Mouse (Mus musculus) stomach, embryonic 16.5 days (tissue): ENCODE measurements around the gene Med12l. TPM values are rescaled to one million over a fixed set of nuclear protein-coding genes. Genes with fewer than 3 reads are reported as not detected.
A peak's percentile ranks its signal among the peaks of the same experiment; 100 is the strongest.

Source experiments
- ATAC-seq: fragments of 200-750 bp; cut with Nextera tagmentation; 2 replicates; pipeline ENCODE4 v1.8.0; 2017; ENCODE audit warnings: moderate number of reproducible peaks, moderate TSS enrichment; ENCODE audit not compliant: insufficient read depth, low FRiP score
- H3K27ac ChIP-seq: fragments of 300-500 bp; sonication (generic); 2 replicates; pipeline ENCODE4 v1.5.1; 2014; ENCODE audit warnings: low read length
- H3K27me3 ChIP-seq: fragments of 300-500 bp; sonication (generic); 2 replicates; pipeline ENCODE4 v1.6.1; 2014; ENCODE audit warnings: low read length, control low read depth, mixed read lengths; ENCODE audit not compliant: control insufficient read depth, insufficient read depth
- H3K36me3 ChIP-seq: fragments of 300-500 bp; sonication (generic); 2 replicates; pipeline ENCODE4 v1.6.1; 2014; ENCODE audit warnings: low read length; ENCODE audit not compliant: control insufficient read depth, insufficient read depth
- H3K4me1 ChIP-seq: fragments of 300-500 bp; sonication (generic); 2 replicates; pipeline ENCODE4 v1.6.1; 2014; ENCODE audit warnings: low read length, control low read depth, mixed read lengths; ENCODE audit not compliant: control insufficient read depth, insufficient read depth
- H3K4me2 ChIP-seq: fragments of 300-500 bp; sonication (generic); 2 replicates; pipeline ENCODE4 v1.6.1; 2014; ENCODE audit warnings: low read depth, low read length, mixed read lengths
- H3K4me3 ChIP-seq: fragments of 300-500 bp; sonication (generic); replicated peaks from 2 replicates; pipeline ENCODE4 v1.5.1; 2014; ENCODE audit warnings: mild to moderate bottlenecking, low read length
- H3K9ac ChIP-seq: fragments of 300-500 bp; sonication (generic); 2 replicates; pipeline ENCODE4 v1.6.1; 2014; ENCODE audit warnings: low read length
- H3K9me3 ChIP-seq: fragments of 300-500 bp; sonication (generic); replicated peaks from 2 replicates; pipeline ENCODE4 v1.6.1; 2016; ENCODE audit warnings: low read length, control low read depth; ENCODE audit not compliant: control insufficient read depth
- WGBS: fragments of 180-500 bp; shearing (Covaris S2); extraction: QIAGEN DNeasy Blood & Tissue Kit; methylation state at CpG from one replicate; pipeline ENCODE4 v1.1.7; 2014; 5-methylcytosine and 5-hydroxymethylcytosine counted together
- polyA plus RNA-seq: library from polyadenylated mRNA; unstranded; fragments of >200 nt; fragmentation: Nextera tagmentation; extraction: Ambion mirVana; gene quantifications from 2 replicates; pipeline ENCODE4 v1.2.1, GENCODE M21; 2015

The Med12l gene
- polyA plus RNA-seq = 1.2 and 1.4 TPM in 2 replicates

- peaks cover 7% of the 10 kb centered on the region; the same call in 1 of the 2 replicates for H3K4me1 ChIP-seq
- no peaks in the 10 kb centered on the region for H3K36me3 ChIP-seq
- H3K27me3 ChIP-seq = peaks cover 23% of the 10 kb centered on the region
- no peaks in the 10 kb centered on the region for H3K9me3 ChIP-seq
- H3K4me3 ChIP-seq = peak within 1 kb of the TSS; percentile 73
- ATAC-seq = peak; percentile 75
- peak within 1 kb of the TSS; percentile 99 for H3K4me2 ChIP-seq
- WGBS = under 1% methylated on average over 69 of the region's 69 CpGs
- peak within 1 kb of the TSS; percentile 80 for H3K27ac ChIP-seq
- peak within 1 kb of the TSS; percentile 76 for H3K9ac ChIP-seq
Measured at GRCm38 (mm10) chr3:59005271-59005995, at the start of gene Med12l. Gene Med12l, plus strand, starts transcription at chr3:59005825.

GRCm38 (mm10) chr3:58961166-58961565 is 44.5 kb upstream of the Med12l start:
- H3K4me2 ChIP-seq = no peak overlapping the region
- WGBS = 86% methylated on average over 1 of the region's 1 CpGs
- no peaks in the 10 kb centered on the region for H3K36me3 ChIP-seq

DNA sequence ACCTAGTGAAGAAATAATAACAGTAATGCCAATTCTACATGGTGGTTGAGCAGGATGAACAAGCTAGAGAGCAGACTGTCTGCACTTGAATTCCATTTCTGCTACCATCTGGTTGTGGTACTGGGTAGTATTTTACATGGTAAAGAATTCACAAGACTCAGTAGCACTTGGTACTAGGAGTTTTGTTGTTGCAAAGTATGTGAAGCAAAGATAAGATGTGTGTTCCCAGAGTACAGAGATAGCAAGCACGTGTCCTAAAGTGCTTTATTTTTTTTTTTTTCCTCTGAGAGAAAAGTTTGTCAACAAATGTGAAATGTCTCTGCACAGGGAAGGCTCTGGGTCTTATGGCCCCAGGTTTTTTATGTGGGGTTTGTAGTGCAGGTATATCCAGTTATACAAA is 28.2 kb upstream of the Med12l start:
- Histone ChIP-seq H3K36me3 (no peaks in the 10 kb centered on the region), H3K9me3 (no peaks in the 10 kb centered on the region), H3K4me1 (no peaks in the 10 kb centered on the region), H3K27me3 (no peaks in the 10 kb centered on the region), H3K4me2 (no peak overlapping the region), H3K4me3 (no peak overlapping the region), H3K9ac (no peak overlapping the region), H3K27ac (no peak overlapping the region)
- ATAC-seq = no peak
- 46% methylated on average over 1 of the region's 1 CpGs for WGBS

More at GRCm38 (mm10) chr3:58961166-58961565, 44.5 kb upstream of the Med12l start:
- no peak for ATAC-seq
- H3K4me1 ChIP-seq = no peaks in the 10 kb centered on the region
- H3K27me3 ChIP-seq = no peaks in the 10 kb centered on the region
- H3K4me3 ChIP-seq = no peak overlapping the region
- H3K9ac ChIP-seq = no peak overlapping the region
- H3K27ac ChIP-seq = no peak overlapping the region
- no peaks in the 10 kb centered on the region for H3K9me3 ChIP-seq

GRCm38 (mm10) chr3:58977906-58978622 is 27.6 kb upstream of the Med12l start:
- Histone ChIP-seq H3K9ac (no peak overlapping the region), H3K9me3 (no peaks in the 10 kb centered on the region), H3K4me2 (no peak overlapping the region), H3K27ac (no peak overlapping the region), H3K36me3 (no peaks in the 10 kb centered on the region), H3K4me3 (no peak overlapping the region), H3K4me1 (0 out of 2 replicates have a peak, but pooled peaks cover 1% of the 10 kb centered on the region), H3K27me3 (no peaks in the 10 kb centered on the region)
- no peak for ATAC-seq
- WGBS = 88% methylated on average over 7 of the region's 7 CpGs

DNA sequence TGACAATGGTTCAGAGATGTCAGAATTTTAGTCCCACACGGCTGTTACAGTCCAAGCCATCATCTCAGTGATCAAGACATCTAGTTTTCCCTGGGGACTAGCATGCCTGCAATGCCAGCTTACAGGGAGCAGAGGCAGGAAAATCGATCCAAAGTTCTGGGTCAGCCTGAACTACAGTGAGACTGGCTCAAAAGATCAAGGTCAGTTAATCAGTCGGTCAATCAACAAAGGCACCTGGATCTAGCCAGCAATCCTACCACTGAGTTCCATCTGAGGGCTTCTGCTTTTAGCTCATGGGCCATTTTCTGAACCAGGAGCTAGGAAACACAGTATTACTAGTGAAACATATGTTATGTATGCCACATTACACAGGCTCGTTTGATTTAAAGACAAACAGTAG is 25.0 kb upstream of the Med12l start:
- Histone ChIP-seq H3K36me3 (no peaks in the 10 kb centered on the region), H3K27me3 (no peaks in the 10 kb centered on the region), H3K9ac (no peak overlapping the region), H3K4me3 (no peak overlapping the region), H3K4me1 (0 out of 2 replicates have a peak, but pooled peaks cover 4% of the 10 kb centered on the region), H3K4me2 (no peak overlapping the region), H3K27ac (no peak overlapping the region), H3K9me3 (no peaks in the 10 kb centered on the region)
- WGBS = 60% methylated on average over 4 of the region's 4 CpGs
- ATAC-seq = no peak

DNA sequence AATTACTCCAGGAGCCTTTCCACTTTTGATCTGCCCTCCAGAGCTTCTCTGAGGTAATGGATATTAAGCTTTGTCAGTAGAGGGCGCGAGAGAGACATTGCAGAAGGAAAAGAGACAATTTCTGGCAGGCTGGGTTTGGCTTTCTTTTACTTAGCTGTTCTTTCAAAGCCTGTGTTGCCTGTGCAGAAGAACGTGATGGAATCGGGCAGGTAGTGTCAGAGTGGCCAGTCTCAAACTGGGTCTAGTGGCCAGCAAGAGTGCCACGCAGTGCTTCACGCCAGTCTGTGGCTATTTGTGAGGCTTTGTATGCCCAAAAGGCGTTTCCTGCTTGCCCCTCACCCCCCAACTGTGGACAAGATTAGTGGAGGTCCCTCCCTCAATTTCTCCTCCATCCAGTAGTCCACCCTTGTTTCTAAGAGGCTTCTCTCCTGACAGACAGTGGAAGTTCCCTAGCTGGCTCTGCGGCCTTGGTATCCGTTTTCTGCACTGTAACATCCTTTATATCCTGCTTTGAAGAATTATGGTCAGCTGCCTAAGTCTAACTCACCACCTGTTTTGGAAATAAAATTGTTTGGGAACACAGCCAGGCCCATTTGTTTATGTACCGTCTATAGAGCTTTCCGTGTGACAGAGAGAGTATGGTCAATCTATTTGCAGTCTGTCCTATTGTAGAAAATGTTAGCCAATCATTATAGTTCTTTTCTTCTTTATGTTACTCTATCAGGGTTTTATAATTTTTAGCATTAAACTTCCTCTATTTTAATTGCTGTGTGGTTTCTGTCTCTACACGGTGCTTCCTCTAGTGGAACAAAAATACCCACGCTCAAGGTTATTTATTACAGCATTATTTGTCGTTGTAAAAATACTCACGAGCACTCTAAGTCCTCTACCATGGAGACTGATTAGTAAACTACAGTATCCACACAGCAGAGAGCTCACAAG is 22.5 kb upstream of the Med12l start:
- WGBS = 35% methylated on average over 15 of the region's 15 CpGs
- peaks cover 7% of the 10 kb centered on the region; the same call in 1 of the 2 replicates for H3K27me3 ChIP-seq
- peak overlapping the region; percentile 25; the same call in 1 of the 2 replicates for H3K4me2 ChIP-seq

DNA sequence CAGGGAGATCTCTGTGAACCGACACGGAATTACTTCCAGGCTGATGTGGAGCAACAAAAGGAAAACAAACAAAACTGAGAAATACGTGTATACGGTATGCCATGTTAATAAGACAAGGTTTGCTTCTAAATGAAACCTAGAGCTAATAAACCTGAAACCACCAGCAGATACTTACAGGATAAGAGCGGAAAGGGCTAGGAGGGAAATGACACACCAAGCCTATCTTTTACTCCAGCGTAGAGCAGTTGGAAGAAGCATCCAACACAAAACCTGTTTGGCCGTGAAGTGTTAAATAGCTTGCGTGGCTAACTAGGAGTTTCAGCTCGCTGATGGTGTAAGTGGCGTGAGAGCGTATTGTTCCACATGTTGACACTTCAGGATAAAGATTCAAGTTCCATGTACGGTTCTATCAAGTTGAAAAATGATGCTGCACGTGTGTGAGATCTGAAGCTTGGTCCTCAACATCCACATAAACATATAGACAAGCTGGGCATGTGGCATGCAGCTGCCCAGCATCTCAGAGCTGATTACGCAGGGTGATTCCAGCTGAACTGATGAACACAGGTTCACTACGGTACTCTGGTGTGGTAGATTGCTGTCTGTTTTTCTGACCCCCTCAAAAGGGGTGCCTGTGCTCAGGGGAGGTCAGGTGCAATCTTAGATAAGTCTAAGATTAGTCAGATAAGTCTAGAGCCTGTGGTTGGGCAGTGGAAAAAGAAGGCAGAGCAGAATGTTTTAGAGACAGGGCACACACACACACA is 21.6 kb upstream of the Med12l start:
- H3K4me3 ChIP-seq = no peak overlapping the region
- H3K9ac ChIP-seq = no peak overlapping the region
- H3K4me2 ChIP-seq = no peak overlapping the region
- no peak overlapping the region for H3K27ac ChIP-seq
- H3K9me3 ChIP-seq = no peaks in the 10 kb centered on the region
- 0 out of 2 replicates have a peak, but pooled peaks cover 4% of the 10 kb centered on the region for H3K4me1 ChIP-seq
- WGBS = 67% methylated on average over 15 of the region's 15 CpGs
- H3K36me3 ChIP-seq = no peaks in the 10 kb centered on the region
- peaks cover 7% of the 10 kb centered on the region; the same call in 1 of the 2 replicates for H3K27me3 ChIP-seq
- ATAC-seq = no peak

More for the DNA sequence above, 22.5 kb upstream of the Med12l start:
- H3K36me3 ChIP-seq = no peaks in the 10 kb centered on the region
- H3K4me3 ChIP-seq = no peak overlapping the region
- no peak for ATAC-seq
- no peaks in the 10 kb centered on the region for H3K9me3 ChIP-seq
- H3K27ac ChIP-seq = no peak overlapping the region
- H3K9ac ChIP-seq = peak overlapping the region; percentile 39; the same call in 1 of the 2 replicates
- 0 out of 2 replicates have a peak, but pooled peaks cover 4% of the 10 kb centered on the region for H3K4me1 ChIP-seq

DNA sequence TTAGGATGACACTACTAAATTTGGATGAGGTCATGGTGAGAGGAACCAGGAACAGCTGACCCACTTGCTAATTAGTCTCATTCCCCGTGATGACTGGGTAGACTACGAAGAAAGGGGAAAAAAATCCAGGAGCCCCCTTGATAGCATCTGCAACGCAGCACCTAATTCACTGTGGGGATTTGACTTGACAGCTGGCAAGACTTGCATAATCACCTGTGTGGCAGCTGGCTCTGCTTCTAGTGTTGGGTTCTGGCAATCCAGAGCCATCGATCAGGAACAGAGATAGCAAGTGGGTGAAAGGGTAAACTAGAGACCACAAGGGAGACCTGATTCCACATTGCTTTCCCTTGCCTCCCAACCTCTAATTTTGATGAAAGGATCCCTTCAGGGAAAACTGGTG is 19.8 kb upstream of the Med12l start:
- Histone ChIP-seq H3K4me2 (no peak overlapping the region), H3K9ac (no peak overlapping the region), H3K4me3 (no peak overlapping the region), H3K9me3 (no peaks in the 10 kb centered on the region), H3K27me3 (peaks cover 7% of the 10 kb centered on the region; the same call in 1 of the 2 replicates), H3K27ac (no peak overlapping the region), H3K4me1 (0 out of 2 replicates have a peak, but pooled peaks cover 4% of the 10 kb centered on the region), H3K36me3 (no peaks in the 10 kb centered on the region)
- 42% methylated on average over 4 of the region's 4 CpGs for WGBS
- no peak for ATAC-seq
